Mouse (Mus musculus) embryonic facial prominence, embryonic 14.5 days (tissue): ENCODE measurements at regions not wholly inside any gene's neighbourhood (a gene's known extent, or its start where the extent isn't known, plus 50 kb on each side); places are given as distances from the start of the nearest gene placed in this dataset.

Source experiments
- ATAC-seq: fragments of 200-750 bp; cut with Nextera tagmentation; 2 replicates; pipeline ENCODE4 v1.8.0; 2017; ENCODE audit warnings: low read depth, moderate number of reproducible peaks, moderate TSS enrichment
- DNase-seq: peaks from one replicate; pipeline ENCODE4 v3.0.0-alpha.2; 2015; ENCODE audit warnings: low spot score
- H3K27ac ChIP-seq: fragments of 300-500 bp; sonication (generic); replicated peaks from 2 replicates; pipeline ENCODE4 v1.5.1; 2014; ENCODE audit warnings: low read depth, mild to moderate bottlenecking, low read length, moderate library complexity
- H3K27me3 ChIP-seq: fragments of 300-500 bp; sonication (generic); replicated peaks from 2 replicates; pipeline ENCODE4 v1.6.1; 2014; ENCODE audit warnings: low read length; ENCODE audit not compliant: control insufficient read depth, insufficient read depth
- H3K36me3 ChIP-seq: fragments of 300-500 bp; sonication (generic); 2 replicates; pipeline ENCODE4 v1.6.1; 2014; ENCODE audit warnings: low read length, mixed read lengths; ENCODE audit not compliant: control insufficient read depth, insufficient read depth
- H3K4me1 ChIP-seq: fragments of 300-500 bp; sonication (generic); 2 replicates; pipeline ENCODE4 v1.6.1; 2014; ENCODE audit warnings: antibody characterized with exemption, low read length; ENCODE audit not compliant: control insufficient read depth, insufficient read depth
- H3K4me2 ChIP-seq: fragments of 300-500 bp; sonication (generic); 2 replicates; pipeline ENCODE4 v1.6.1; 2014; ENCODE audit warnings: low read depth, mild to moderate bottlenecking, low read length, moderate library complexity, mixed read lengths
- H3K4me3 ChIP-seq: fragments of 300-500 bp; sonication (generic); 2 replicates; pipeline ENCODE4 v1.5.1; 2014; ENCODE audit warnings: low read depth, mild to moderate bottlenecking, low read length
- H3K9ac ChIP-seq: fragments of 300-500 bp; sonication (generic); 2 replicates; pipeline ENCODE4 v1.6.1; 2014; ENCODE audit warnings: low read depth, mild to moderate bottlenecking, low read length, moderate library complexity, mixed read lengths
- H3K9me3 ChIP-seq: fragments of 300-500 bp; sonication (generic); 2 replicates; pipeline ENCODE4 v1.6.1; 2016; ENCODE audit warnings: low read length; ENCODE audit not compliant: control insufficient read depth
- WGBS: fragments of 180-500 bp; shearing (Covaris S2); extraction: QIAGEN DNeasy Blood & Tissue Kit; methylation state at CpG from one replicate; pipeline ENCODE4 v1.1.7; 2014; 5-methylcytosine and 5-hydroxymethylcytosine counted together

DNA sequence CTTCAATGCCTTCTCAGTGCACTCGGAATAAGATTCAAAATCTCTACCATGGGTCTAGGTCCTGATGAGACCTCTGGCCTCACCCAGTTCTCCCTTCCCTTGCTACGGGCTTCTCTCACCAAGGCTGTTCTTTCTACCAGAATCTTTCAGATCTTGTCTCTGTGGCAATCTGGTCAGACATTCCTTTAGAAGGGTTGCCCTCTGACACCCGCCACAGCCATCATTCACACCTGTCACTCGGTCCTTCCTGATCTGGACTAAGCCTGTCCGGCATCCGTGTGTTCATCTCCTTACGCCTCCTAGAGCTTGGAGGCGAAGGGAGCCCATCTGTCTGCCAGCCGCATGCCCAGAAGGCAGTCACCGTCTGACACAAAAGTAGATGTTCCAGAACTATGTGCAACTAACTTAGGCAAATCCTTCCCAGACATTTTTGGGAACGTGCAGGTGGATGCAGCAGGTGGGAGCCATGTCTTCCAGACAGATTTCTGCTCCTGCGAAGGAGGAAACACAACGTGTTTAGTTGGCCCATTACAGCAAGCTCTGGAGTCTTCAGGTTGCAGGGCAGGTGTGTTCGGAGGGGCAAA, 77.7 kb downstream of the Fam76b start:
- ATAC-seq, result no peak
- Histone ChIP-seq H3K4me3 (no peak overlapping the region), H3K4me2 (no peak overlapping the region), H3K9ac (no peak overlapping the region), H3K36me3 (no peaks in the 10 kb centered on the region), H3K4me1 (no peaks in the 10 kb centered on the region), H3K9me3 (no peaks in the 10 kb centered on the region), H3K27ac (no peak overlapping the region), H3K27me3 (no peaks in the 10 kb centered on the region)
- 69% methylated on average over 14 of the region's 14 CpGs for WGBS
- no peak for DNase-seq

DNA sequence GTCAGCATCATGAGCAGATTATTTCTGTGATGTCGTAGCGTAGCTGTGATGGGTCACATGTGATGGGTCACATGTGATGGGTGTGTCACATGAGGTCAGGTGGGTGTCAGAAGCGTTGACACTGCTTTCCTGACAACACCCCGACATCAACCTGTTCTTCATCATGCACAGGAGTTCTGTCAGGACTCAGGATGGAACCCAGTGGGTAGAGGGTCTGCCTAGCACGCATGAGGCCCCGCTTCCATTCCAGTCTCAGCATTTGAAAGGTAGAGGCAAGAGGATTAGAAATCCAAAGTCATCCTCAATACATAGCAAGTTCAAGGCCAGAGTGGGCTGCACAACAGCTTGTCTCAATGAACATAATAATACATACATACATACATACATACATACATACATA, 79.2 kb downstream of the Fam76b start:
- H3K4me3 ChIP-seq, result no peak overlapping the region
- no peaks in the 10 kb centered on the region for H3K36me3 ChIP-seq
- no peaks in the 10 kb centered on the region for H3K27me3 ChIP-seq
- DNase-seq (no peak), ATAC-seq (no peak)
- H3K4me2 ChIP-seq, result no peak overlapping the region
- H3K9ac ChIP-seq, result no peak overlapping the region
- no peaks in the 10 kb centered on the region for H3K4me1 ChIP-seq
- no peaks in the 10 kb centered on the region for H3K9me3 ChIP-seq
- 93% methylated on average over 6 of the region's 6 CpGs for WGBS
- H3K27ac ChIP-seq, result no peak overlapping the region

DNA sequence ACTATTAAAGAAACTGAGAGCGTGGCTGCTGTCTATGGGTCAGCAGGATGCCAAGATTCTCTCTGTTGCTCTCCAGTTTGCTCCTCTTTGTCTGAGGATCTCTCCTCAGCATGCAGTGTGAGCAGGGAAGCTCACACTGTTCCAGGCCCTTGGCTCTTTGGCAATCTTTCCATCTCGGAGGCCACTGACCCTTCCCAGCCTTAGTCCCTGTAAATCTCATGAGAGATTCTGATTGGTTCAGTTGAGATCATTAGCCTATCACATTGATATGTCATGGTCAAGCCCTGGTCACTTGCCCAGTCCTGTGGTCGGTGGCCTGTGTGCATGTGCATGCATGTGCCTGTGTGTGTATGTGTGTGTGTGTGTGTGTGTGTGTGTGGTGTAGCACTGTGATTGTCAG, 82.1 kb downstream of the Fam76b start:
- H3K4me1 ChIP-seq, result peaks cover 5% of the 10 kb centered on the region; the same call in 1 of the 2 replicates
- H3K9ac ChIP-seq, result no peak overlapping the region
- 57% methylated on average over 3 of the region's 3 CpGs for WGBS
- ATAC-seq (no peak), DNase-seq (no peak)
- H3K4me3 ChIP-seq, result no peak overlapping the region
- no peak overlapping the region for H3K4me2 ChIP-seq
- no peaks in the 10 kb centered on the region for H3K9me3 ChIP-seq
- H3K27me3 ChIP-seq, result no peaks in the 10 kb centered on the region
- H3K27ac ChIP-seq, result no peak overlapping the region
- H3K36me3 ChIP-seq, result no peaks in the 10 kb centered on the region

DNA sequence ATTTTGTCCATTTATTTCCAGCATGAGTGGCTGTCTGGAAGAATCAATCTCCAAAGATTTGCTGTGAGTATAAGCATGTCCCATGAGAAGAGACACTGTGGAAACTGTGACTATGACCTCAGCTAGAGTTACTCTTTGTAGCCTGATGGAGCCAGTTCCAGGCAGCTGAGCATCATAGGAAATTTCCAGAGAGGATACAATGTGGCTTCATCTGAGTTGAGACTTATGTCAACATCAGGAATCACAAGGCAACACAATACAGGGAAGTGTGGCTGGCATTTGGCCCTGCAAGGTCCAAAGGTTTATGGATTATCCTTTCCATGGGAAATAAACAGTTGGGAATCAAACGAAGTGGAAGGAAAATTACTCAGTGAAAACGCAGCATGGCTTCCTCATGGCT, 82.6 kb downstream of the Fam76b start:
- Histone ChIP-seq H3K9me3 (no peaks in the 10 kb centered on the region), H3K4me2 (no peak overlapping the region), H3K4me1 (peaks cover 5% of the 10 kb centered on the region; the same call in 1 of the 2 replicates), H3K27me3 (no peaks in the 10 kb centered on the region), H3K9ac (no peak overlapping the region), H3K27ac (no peak overlapping the region), H3K4me3 (no peak overlapping the region), H3K36me3 (no peaks in the 10 kb centered on the region)
- DNase-seq (no peak), ATAC-seq (no peak)
- 76% methylated on average over 2 of the region's 2 CpGs for WGBS

- 63% methylated on average over 3 of the region's 3 CpGs for WGBS
- Histone ChIP-seq H3K4me3 (no peak overlapping the region), H3K27me3 (no peaks in the 10 kb centered on the region), H3K36me3 (no peaks in the 10 kb centered on the region), H3K27ac (no peak overlapping the region), H3K4me1 (peaks cover 5% of the 10 kb centered on the region; the same call in 1 of the 2 replicates), H3K4me2 (no peak overlapping the region), H3K9me3 (no peaks in the 10 kb centered on the region), H3K9ac (no peak overlapping the region)
- DNase-seq (no peak), ATAC-seq (no peak)
These were observed 85.9 kb downstream of the Fam76b start for GRCm38 (mm10) chr9:13913459-13913858.

DNA sequence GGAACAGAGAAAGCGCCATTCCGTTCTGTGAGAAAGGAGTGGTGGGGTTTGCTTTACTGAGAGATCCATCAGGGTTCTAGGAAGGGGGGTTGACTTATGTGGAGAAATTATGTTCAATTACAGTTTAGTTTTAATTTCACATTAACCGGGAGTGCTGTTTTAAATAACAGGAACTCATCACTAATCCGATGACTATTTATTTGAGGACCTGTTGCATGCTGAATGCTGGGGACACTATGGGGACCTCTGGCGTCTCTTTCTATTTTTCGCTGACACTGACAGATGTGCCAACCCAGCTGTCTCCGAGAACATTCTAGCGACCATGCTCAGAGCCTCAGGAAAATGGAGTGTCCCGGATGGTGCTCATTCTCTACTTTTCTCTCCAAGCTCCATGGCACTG, 86.6 kb downstream of the Fam76b start:
- no peak for ATAC-seq
- Histone ChIP-seq H3K9ac (no peak overlapping the region), H3K9me3 (no peaks in the 10 kb centered on the region), H3K27me3 (no peaks in the 10 kb centered on the region), H3K4me1 (peaks cover 6% of the 10 kb centered on the region; the same call in 1 of the 2 replicates), H3K27ac (no peak overlapping the region), H3K4me2 (no peak overlapping the region), H3K4me3 (no peak overlapping the region), H3K36me3 (no peaks in the 10 kb centered on the region)
- DNase-seq, result no peak
- WGBS, result 84% methylated on average over 9 of the region's 9 CpGs

DNA sequence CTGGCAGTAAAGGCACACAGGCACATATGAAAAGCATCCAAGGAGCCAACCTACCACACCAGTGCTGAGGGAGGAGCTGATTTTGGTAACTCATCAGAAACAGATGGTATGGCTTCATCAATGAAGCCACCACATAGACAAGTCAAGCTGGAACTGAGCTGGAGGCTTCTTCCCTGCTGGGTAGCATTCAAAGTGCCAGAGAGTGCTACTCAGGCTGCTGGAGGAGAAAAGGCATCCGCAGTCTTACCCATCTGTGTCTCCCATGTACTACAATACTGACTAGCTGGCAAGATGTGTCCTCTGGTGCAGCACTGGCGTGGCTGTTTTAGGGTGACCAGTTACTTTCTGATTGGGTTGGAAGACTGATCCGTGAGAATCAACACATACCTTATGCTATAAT, 87.3 kb downstream of the Fam76b start:
- Histone ChIP-seq H3K4me1 (peaks cover 8% of the 10 kb centered on the region; the same call in 1 of the 2 replicates), H3K36me3 (no peaks in the 10 kb centered on the region), H3K4me3 (no peak overlapping the region), H3K27me3 (no peaks in the 10 kb centered on the region), H3K27ac (no peak overlapping the region), H3K9me3 (no peaks in the 10 kb centered on the region), H3K4me2 (no peak overlapping the region), H3K9ac (no peak overlapping the region)
- ATAC-seq, result no peak
- no peak for DNase-seq
- WGBS, result 80% methylated on average over 3 of the region's 3 CpGs

- Histone ChIP-seq H3K4me1 (peaks cover 8% of the 10 kb centered on the region; the same call in 1 of the 2 replicates), H3K4me3 (no peak overlapping the region), H3K9ac (no peak overlapping the region), H3K27ac (no peak overlapping the region), H3K9me3 (no peaks in the 10 kb centered on the region), H3K27me3 (no peaks in the 10 kb centered on the region), H3K36me3 (no peaks in the 10 kb centered on the region), H3K4me2 (no peak overlapping the region)
- ATAC-seq (no peak), DNase-seq (no peak)
- 86% methylated on average over 7 of the region's 7 CpGs for WGBS
These were observed 89.3 kb downstream of the Fam76b start for GRCm38 (mm10) chr9:13916837-13917236.

DNA sequence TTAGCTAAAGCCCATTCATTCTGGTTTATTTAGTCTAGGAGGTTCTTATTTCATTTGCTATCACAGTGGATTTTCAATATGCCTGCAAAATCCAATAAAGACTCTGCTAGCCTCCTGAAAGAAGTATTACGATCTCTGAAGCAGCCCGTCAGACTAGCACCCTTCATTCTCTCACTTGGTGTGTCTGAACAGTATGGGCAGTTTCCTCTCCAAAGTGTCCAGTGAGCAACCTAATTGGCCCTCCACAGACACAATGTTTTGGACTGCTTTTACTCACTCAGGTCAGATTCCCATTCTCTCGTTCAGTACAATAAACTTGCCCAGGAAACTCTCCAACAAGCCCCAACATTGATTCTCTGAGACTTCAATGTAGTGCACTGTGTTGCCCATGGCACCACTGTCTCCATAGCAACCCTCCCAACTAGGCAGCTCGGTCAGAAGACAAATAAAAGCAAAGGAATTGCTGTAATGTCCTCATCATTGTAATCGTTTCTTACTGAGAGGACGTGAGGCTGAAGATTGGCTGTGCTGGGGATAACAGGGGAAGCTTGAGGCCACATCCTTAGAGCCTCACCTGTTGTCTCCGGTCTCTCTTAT, 91.2 kb downstream of the Fam76b start:
- ATAC-seq (no peak), DNase-seq (no peak)
- WGBS, result 54% methylated on average over 7 of the region's 7 CpGs
- Histone ChIP-seq H3K4me2 (no peak overlapping the region), H3K36me3 (no peaks in the 10 kb centered on the region), H3K9me3 (0 out of 2 replicates have a peak, but pooled peaks cover 9% of the 10 kb centered on the region), H3K27me3 (no peaks in the 10 kb centered on the region), H3K4me1 (peaks cover 7% of the 10 kb centered on the region; the same call in 1 of the 2 replicates), H3K27ac (no peak overlapping the region), H3K4me3 (no peak overlapping the region), H3K9ac (no peak overlapping the region)
